Mouse (Mus musculus) CH12.LX (cell line): ENCODE data around the gene Hcfc1. TPM values are rescaled to one million over a fixed set of nuclear protein-coding genes. Genes with fewer than 3 reads are reported as not detected.
A peak's percentile ranks its signal among the peaks of the same experiment; 100 is the strongest.

Experiments used
- DNase-seq: peaks from one replicate; pipeline ENCODE4 v3.0.0-alpha.2; 2013; ENCODE audit errors: extremely low read depth
- H3K27ac ChIP-seq: 2 replicates; pipeline ENCODE4 v1.5.1; 2012; ENCODE audit warnings: low read depth, mild to moderate bottlenecking, control low read depth, moderate library complexity; ENCODE audit not compliant: insufficient read depth
- H3K27me3 ChIP-seq: replicated peaks from 2 replicates; pipeline ENCODE3; 2012; ENCODE audit warnings: inconsistent platforms
- H3K36me3 ChIP-seq, 2 experiments: replicated peaks in 1 of 2; 2 replicates each; pipeline versions ENCODE3 to v1.6.1; 2012; ENCODE audit warnings: inconsistent platforms in 1 of 2, low read length in 1 of 2, mild to moderate bottlenecking in 1 of 2, mixed read lengths in 1 of 2, moderate library complexity in 1 of 2; ENCODE audit not compliant: control insufficient read depth in 1 of 2, insufficient read depth in 1 of 2
- H3K4me1 ChIP-seq, 2 experiments: 2 replicates each; pipeline ENCODE4 v1.6.1; 2012; ENCODE audit warnings: inconsistent platforms in 1 of 2, moderate library complexity in 1 of 2; ENCODE audit not compliant: insufficient read depth in 2 of 2, control insufficient read depth in 1 of 2
- H3K4me2 ChIP-seq: 2 replicates; pipeline ENCODE4 v1.6.1; 2012; ENCODE audit warnings: low read depth, mild to moderate bottlenecking, control low read depth; ENCODE audit not compliant: poor library complexity, insufficient read depth, severe bottlenecking
- H3K4me3 ChIP-seq, 3 experiments: fragments of 150-350 bp in 1 of 3; sonication (generic) in 1 of 3; replicated peaks in 1 of 3; 2 replicates each; pipeline versions ENCODE3 to v1.5.1; 2011 to 2012; ENCODE audit warnings: low read depth in 2 of 3, low read length in 2 of 3, mild to moderate bottlenecking in 2 of 3, moderate library complexity in 2 of 3, control low read depth in 1 of 3, improper control_type of control experiment in 1 of 3, inconsistent platforms in 1 of 3, mixed read lengths in 1 of 3; ENCODE audit not compliant: poor library complexity in 1 of 3
- H3K79me2 ChIP-seq: replicated peaks from 2 replicates; pipeline ENCODE4 v1.6.1; 2012; ENCODE audit warnings: mild to moderate bottlenecking, moderate library complexity; ENCODE audit not compliant: control insufficient read depth, poor library complexity, insufficient read depth, severe bottlenecking; ENCODE audit errors: extremely low read depth
- H3K9ac ChIP-seq: 2 replicates; pipeline ENCODE4 v1.6.1; 2012; ENCODE audit warnings: low read depth, mild to moderate bottlenecking, control low read depth, moderate library complexity; ENCODE audit not compliant: insufficient read depth
- H3K9me3 ChIP-seq: replicated peaks from 2 replicates; pipeline ENCODE3; 2012; ENCODE audit warnings: low read length, inconsistent platforms, mixed read lengths
- BHLHE40 ChIP-seq: IDR thresholded peaks from 2 replicates; pipeline ENCODE4 v1.6.1; 2011; ENCODE audit warnings: mild to moderate bottlenecking, low read depth, low read length, improper control_type of control experiment
- ELF1 ChIP-seq: IDR thresholded peaks from 2 replicates; pipeline ENCODE4 v1.6.1; 2014; ENCODE audit warnings: low read depth, mild to moderate bottlenecking, inconsistent platforms, low read length, improper control_type of control experiment
- EP300 ChIP-seq: IDR thresholded peaks from 2 replicates; pipeline ENCODE4 v1.6.1; 2011; ENCODE audit warnings: low read length, improper control_type of control experiment
- ETS1 ChIP-seq: conservative IDR thresholded peaks from 2 replicates; pipeline ENCODE4 v1.6.1; 2012; ENCODE audit warnings: low read depth, mild to moderate bottlenecking, inconsistent platforms, low read length, improper control_type of control experiment, moderate library complexity
- HCFC1 ChIP-seq: IDR thresholded peaks from 2 replicates; pipeline ENCODE4 v1.6.1; 2012; ENCODE audit warnings: low read depth, mild to moderate bottlenecking, inconsistent platforms, low read length, improper control_type of control experiment
- JUND ChIP-seq: conservative IDR thresholded peaks from 2 replicates; pipeline ENCODE4 v1.6.1; 2011; ENCODE audit warnings: low read depth, low read length, improper control_type of control experiment
- MAFK ChIP-seq: IDR thresholded peaks from 2 replicates; pipeline ENCODE4 v1.6.1; 2011; ENCODE audit warnings: low read length, improper control_type of control experiment; ENCODE audit not compliant: insufficient replicate concordance
- MAX ChIP-seq: IDR thresholded peaks from 2 replicates; pipeline ENCODE4 v1.6.1; 2011; ENCODE audit warnings: low read length, improper control_type of control experiment
- MAZ ChIP-seq: IDR thresholded peaks from 2 replicates; pipeline ENCODE4 v1.6.1; 2012; ENCODE audit warnings: low read depth, mild to moderate bottlenecking, inconsistent platforms, low read length, improper control_type of control experiment, moderate library complexity
- POLR2A ChIP-seq: IDR thresholded peaks from 2 replicates; pipeline ENCODE4 v1.6.1; 2011; ENCODE audit warnings: low read depth, mild to moderate bottlenecking, improper control_type of control experiment, low read length
- SMC3 ChIP-seq: IDR thresholded peaks from 2 replicates; pipeline ENCODE4 v1.6.1; 2011; ENCODE audit warnings: low read depth, low read length, improper control_type of control experiment
- ZC3H11A ChIP-seq: IDR thresholded peaks from 2 replicates; pipeline ENCODE4 v1.6.1; 2012; ENCODE audit warnings: low read depth, mild to moderate bottlenecking, inconsistent platforms, low read length, improper control_type of control experiment
- dilution Hi-C: fragments of 300-500 bp; cut with MboI; formaldehyde crosslinking; loops from 2 replicates; pipeline ENCODE4 v1.14.3; 2020; ENCODE audit warnings: low sequenced_read_pairs; ENCODE audit not compliant: extremely low pct_unique_long_range_greater_than_20kb, extremely low pct_ligation_motif_present
- in situ Hi-C: fragments of 300-500 bp; cut with MboI; formaldehyde crosslinking; loops from 3 replicates; pipeline ENCODE4 v1.14.3; 2019; ENCODE audit warnings: low sequenced_read_pairs, low pct_ligation_motif_present, low pct_unique_long_range_greater_than_20kb, mixed read lengths
- polyA plus RNA-seq: library from polyadenylated mRNA; unstranded; fragments of >175 nt; gene quantifications from 2 replicates; pipeline ENCODE4 v1.2.1, GENCODE M21; 2012; ENCODE audit warnings: low read depth; ENCODE audit not compliant: insufficient read length
- total RNA-seq, 2 experiments: library from RNA; depleted of rRNA; stranded (reverse); fragments of 300-350 nt in 1 of 2; fragments of >200 nt in 1 of 2; gene quantifications; 2 replicates each; pipeline ENCODE4 v1.2.3; 2012 to 2014

The Hcfc1 gene
- total and polyA plus RNA-seq, 3 experiments: 37.6 to 98.2 (median 58.5) TPM

- Histone ChIP-seq H3K9me3 (no peaks in the 10 kb centered on the region), H3K9ac (no peak overlapping the region)
- TF ChIP-seq ZC3H11A (no peak), MAZ (no peak), BHLHE40 (no peak)
- TF ChIP-seq, all 38 proteins: peak for 0
- no peak overlapping the region for H3K27ac ChIP-seq
- no peaks in the 10 kb centered on the region for H3K4me1 ChIP-seq
- DNase-seq: no peak
- no peak overlapping the region for H3K4me3 ChIP-seq
- in situ Hi-C loops (no loop called here), dilution Hi-C loops (no loop called here)
- H3K4me2 ChIP-seq: no peak overlapping the region
- H3K36me3 ChIP-seq: peaks cover 55 to 64% of the 10 kb centered on the region in 2 experiments
- H3K79me2 ChIP-seq: no peaks in the 10 kb centered on the region
- no peaks in the 10 kb centered on the region for H3K27me3 ChIP-seq
Measured at GRCm38 (mm10) chrX:73942294-73942693, 23.9 kb downstream of the Hcfc1 start.

GRCm38 (mm10) chrX:73941860-73942259, 24.3 kb downstream of the Hcfc1 start:
- in situ Hi-C loops (no loop called here), dilution Hi-C loops (no loop called here)
- no peak overlapping the region for H3K4me2 ChIP-seq
- no peak overlapping the region for H3K4me3 ChIP-seq
- no peak overlapping the region for H3K9ac ChIP-seq
- DNase-seq: no peak
- TF ChIP-seq ETS1 (no peak), HCFC1 (no peak), SMC3 (no peak), EP300 (no peak), POLR2A (peak; percentile 21; the same call in 1 of the 2 replicates)
- H3K4me1 ChIP-seq: no peaks in the 10 kb centered on the region
- no peaks in the 10 kb centered on the region for H3K27me3 ChIP-seq
- no peak overlapping the region for H3K27ac ChIP-seq
- H3K79me2 ChIP-seq: no peaks in the 10 kb centered on the region
- no peaks in the 10 kb centered on the region for H3K9me3 ChIP-seq
- peaks cover 50 to 60% of the 10 kb centered on the region in 2 experiments for H3K36me3 ChIP-seq

GRCm38 (mm10) chrX:73931871-73932270, 34.3 kb downstream of the Hcfc1 start:
- H3K27me3 ChIP-seq: no peaks in the 10 kb centered on the region
- no peak overlapping the region for H3K4me3 ChIP-seq
- no peak for DNase-seq
- peaks cover 16 to 22% of the 10 kb centered on the region in 2 experiments for H3K36me3 ChIP-seq
- dilution Hi-C loops (no loop called here), in situ Hi-C loops (no loop called here)
- no peaks in the 10 kb centered on the region for H3K79me2 ChIP-seq
- no peak overlapping the region for H3K27ac ChIP-seq
- H3K9me3 ChIP-seq: no peaks in the 10 kb centered on the region
- TF ChIP-seq ELF1 (no peak), MAX (no peak), JUND (no peak), POLR2A (no peak), MAFK (peak; percentile 82)
- no peak overlapping the region for H3K4me2 ChIP-seq
- H3K9ac ChIP-seq: no peak overlapping the region
- H3K4me1 ChIP-seq: peaks cover 11 to 25% of the 10 kb centered on the region in 2 experiments
